Mouse (Mus musculus) heart, adult 2 months (tissue): ENCODE data around the gene Cd81. TPM values are rescaled to one million over a fixed set of nuclear protein-coding genes. Genes with fewer than 3 reads are reported as not detected.

ENCODE experiments used
- DNase-seq, 2 experiments: peaks; one replicate each; pipeline ENCODE4 v3.0.0; 2021
- H3K27ac ChIP-seq: fragments of 200-600 bp; 2 replicates; pipeline ENCODE4 v1.8.1; 2022
- H3K27me3 ChIP-seq: fragments of 200-500 bp; 2 replicates; pipeline ENCODE4 v1.6.1; 2012; ENCODE audit warnings: mild to moderate bottlenecking, low read length, inconsistent platforms, mixed read lengths; ENCODE audit not compliant: control insufficient read depth, insufficient read depth
- H3K36me3 ChIP-seq: fragments of 200-500 bp; 2 replicates; pipeline ENCODE4 v1.6.1; 2012; ENCODE audit warnings: low read length, inconsistent platforms; ENCODE audit not compliant: control insufficient read depth, insufficient read depth
- H3K4me1 ChIP-seq: fragments of 200-500 bp; 2 replicates; pipeline ENCODE4 v1.6.1; 2011; ENCODE audit warnings: low read length; ENCODE audit not compliant: control insufficient read depth, insufficient read depth
- H3K4me3 ChIP-seq: fragments of 200-600 bp; 2 replicates; pipeline ENCODE4 v1.8.1; 2022
- H3K79me2 ChIP-seq: fragments of 200-500 bp; replicated peaks from 2 replicates; pipeline ENCODE4 v1.6.1; 2012; ENCODE audit warnings: mild to moderate bottlenecking, inconsistent platforms, low read length, moderate library complexity, mixed read lengths; ENCODE audit not compliant: control insufficient read depth, insufficient read depth
- H3K9ac ChIP-seq: fragments of 200-500 bp; 2 replicates; pipeline ENCODE4 v1.6.1; 2012; ENCODE audit warnings: low read depth, mild to moderate bottlenecking, control low read depth, inconsistent platforms, low read length, mixed read lengths
- CTCF ChIP-seq: fragments of 200-600 bp; IDR thresholded peaks from 2 replicates; pipeline ENCODE4 v1.8.1; 2022; ENCODE audit warnings: antibody characterized with exemption, mild to moderate bottlenecking, moderate library complexity
- EP300 ChIP-seq: fragments of 200-500 bp; IDR thresholded peaks from 2 replicates; pipeline ENCODE4 v1.6.1; 2011; ENCODE audit warnings: low read depth, low read length, control low read depth; ENCODE audit not compliant: insufficient read depth
- POLR2A ChIP-seq: fragments of 200-500 bp; IDR thresholded peaks from 2 replicates; pipeline ENCODE4 v1.6.1; 2011; ENCODE audit warnings: mild to moderate bottlenecking, low read depth, low read length, control low read depth; ENCODE audit not compliant: insufficient read depth
- WGBS: fragments of 180-500 bp; shearing (Covaris S2); methylation state at CpG from one replicate; pipeline ENCODE4 v1.1.7; 2018; 5-methylcytosine and 5-hydroxymethylcytosine counted together
- intact Hi-C: fragments of 180-260 bp; cut with DNase I; formaldehyde crosslinking; loops from one replicate; pipeline ENCODE4 v1.15.1; 2025
- polyA plus RNA-seq: library from polyadenylated mRNA; depleted of rRNA; stranded (reverse); fragments of >200 nt; gene quantifications from 2 replicates; pipeline ENCODE4 v1.2.3, GENCODE M21; 2012
- total RNA-seq, 2 experiments: library from RNA; stranded (reverse); gene quantifications; 2 replicates each; pipeline ENCODE4 v1.2.3; 2021

Cd81 gene
- total and polyA plus RNA-seq, 3 experiments, result 424 to 641 (median 434) TPM

- Histone ChIP-seq H3K27me3 (no peaks in the 10 kb centered on the region), H3K9ac (no peak overlapping the region), H3K27ac (no peak overlapping the region), H3K4me1 (no peaks in the 10 kb centered on the region), H3K79me2 (no peaks in the 10 kb centered on the region), H3K4me3 (no peak overlapping the region), H3K36me3 (no peaks in the 10 kb centered on the region)
- intact Hi-C loops, result loop anchor here (1.0 to 2.0 kb wide), 3 partner anchors 28 to 193 kb away; no protein-coding TSS in a partner anchor
- peak in 1 of 2 experiments; percentile 38 for DNase-seq
- no peak for TF ChIP-seq POLR2A
- no peak for TF ChIP-seq EP300
- peak; percentile 70 for TF ChIP-seq CTCF
- 55% methylated on average over 4 of the region's 4 CpGs for WGBS
These were observed 34.6 kb downstream of the Cd81 start for GRCm38 (mm10) chr7:143087070-143087579.

- WGBS, result 84% methylated on average over 3 of the region's 3 CpGs
- no peaks in the 10 kb centered on the region for H3K27me3 ChIP-seq
- no peaks in the 10 kb centered on the region for H3K79me2 ChIP-seq
- H3K4me3 ChIP-seq, result no peak overlapping the region
- no peaks in the 10 kb centered on the region for H3K36me3 ChIP-seq
- DNase-seq, result no peak
- no peak overlapping the region for H3K9ac ChIP-seq
- TF ChIP-seq EP300 (no peak), CTCF (no peak), POLR2A (no peak)
- H3K27ac ChIP-seq, result no peak overlapping the region
- intact Hi-C loops, result loop anchor here (1.0 to 2.0 kb wide), 4 partner anchors 17 to 372 kb away; no protein-coding TSS in a partner anchor
- no peaks in the 10 kb centered on the region for H3K4me1 ChIP-seq
These were observed 41.3 kb downstream of the Cd81 start for GRCm38 (mm10) chr7:143093847-143094246.

- intact Hi-C loops, result loop anchor here (1.0 to 2.0 kb wide), 4 partner anchors 16 to 371 kb away; no protein-coding TSS in a partner anchor
- Histone ChIP-seq H3K4me1 (no peaks in the 10 kb centered on the region), H3K27me3 (no peaks in the 10 kb centered on the region), H3K4me3 (no peak within 1 kb of the TSS), H3K9ac (no peak within 1 kb of the TSS), H3K79me2 (no peaks in the 10 kb centered on the region), H3K36me3 (no peaks in the 10 kb centered on the region), H3K27ac (no peak within 1 kb of the TSS)
- 31% methylated on average over 10 of the region's 10 CpGs for WGBS
- DNase-seq, result peak; percentile 55 to 84
- peak; percentile 67; the same call in 1 of the 2 replicates for TF ChIP-seq EP300
- no peak for TF ChIP-seq POLR2A
- TF ChIP-seq CTCF, result peak; percentile 89
These were observed 42.3 kb downstream of the Cd81 start, which contains the start of gene Trpm5 for GRCm38 (mm10) chr7:143094592-143095553. TSS of gene Trpm5 (minus strand) at chr7:143094642.

- intact Hi-C loops, result loop anchor here (2.0 kb wide), 1 partner anchor 15 kb away; no protein-coding TSS in a partner anchor
These were observed 43.0 kb downstream of the Cd81 start for GRCm38 (mm10) chr7:143095554-143095907.

GRCm38 (mm10) chr7:143100759-143101158 lies 48.2 kb downstream of the Cd81 start:
- TF ChIP-seq CTCF, result no peak
- no peak for TF ChIP-seq EP300
- TF ChIP-seq POLR2A, result no peak
- intact Hi-C loops, result no loop called here
- no peaks in the 10 kb centered on the region for H3K4me1 ChIP-seq
- no peak overlapping the region for H3K27ac ChIP-seq
- no peak overlapping the region for H3K4me3 ChIP-seq
- no peaks in the 10 kb centered on the region for H3K27me3 ChIP-seq
- WGBS, result 24% methylated on average over 4 of the region's 4 CpGs
- peak in 1 of 2 experiments; percentile 44 for DNase-seq
- no peaks in the 10 kb centered on the region for H3K36me3 ChIP-seq
- no peak overlapping the region for H3K9ac ChIP-seq
- no peaks in the 10 kb centered on the region for H3K79me2 ChIP-seq

More at GRCm38 (mm10) chr7:143095554-143095907, 43.0 kb downstream of the Cd81 start:
- Histone ChIP-seq H3K27ac (no peak overlapping the region), H3K79me2 (no peaks in the 10 kb centered on the region), H3K4me3 (no peak overlapping the region), H3K4me1 (no peaks in the 10 kb centered on the region), H3K36me3 (no peaks in the 10 kb centered on the region), H3K9ac (no peak overlapping the region), H3K27me3 (no peaks in the 10 kb centered on the region)
- no peak for TF ChIP-seq CTCF
- TF ChIP-seq POLR2A, result no peak
- no peak for TF ChIP-seq EP300
- 61% methylated on average over 1 of the region's 1 CpGs for WGBS
- DNase-seq, result no peak
